Mouse (Mus musculus) heart, postnatal 0 days (tissue): ENCODE results near the gene Islr. TPM values are rescaled to one million over a fixed set of nuclear protein-coding genes. Genes with fewer than 3 reads are reported as not detected.

ENCODE experiments used
- ATAC-seq: fragments of 200-750 bp; cut with Nextera tagmentation; 2 replicates; pipeline ENCODE4 v1.8.0; 2017; ENCODE audit warnings: low read depth, moderate number of reproducible peaks, moderate library complexity; ENCODE audit not compliant: insufficient read depth
- DNase-seq: peaks from one replicate; pipeline ENCODE4 v3.0.0-alpha.2; 2016; ENCODE audit warnings: low spot score
- H3K27ac ChIP-seq: fragments of 300-500 bp; sonication (generic); 2 replicates; pipeline ENCODE4 v1.5.1; 2014; ENCODE audit warnings: low read depth, mild to moderate bottlenecking
- H3K27me3 ChIP-seq: fragments of 300-500 bp; sonication (generic); 2 replicates; pipeline ENCODE4 v1.6.1; 2014; ENCODE audit warnings: low read length, mixed read lengths; ENCODE audit not compliant: control insufficient read depth, insufficient read depth
- H3K36me3 ChIP-seq: fragments of 300-500 bp; sonication (generic); replicated peaks from 2 replicates; pipeline ENCODE4 v1.6.1; 2014; ENCODE audit warnings: low read length, mixed read lengths; ENCODE audit not compliant: control insufficient read depth, insufficient read depth
- H3K4me1 ChIP-seq: fragments of 300-500 bp; sonication (generic); 2 replicates; pipeline ENCODE4 v1.6.1; 2014; ENCODE audit warnings: antibody characterized with exemption; ENCODE audit not compliant: control insufficient read depth, insufficient read depth
- H3K4me2 ChIP-seq: fragments of 300-500 bp; sonication (generic); 2 replicates; pipeline ENCODE4 v1.6.1; 2014; ENCODE audit warnings: low read depth, mild to moderate bottlenecking, low read length, moderate library complexity
- H3K4me3 ChIP-seq: fragments of 300-500 bp; sonication (generic); 2 replicates; pipeline ENCODE4 v1.5.1; 2014; ENCODE audit warnings: low read depth, low read length
- H3K9ac ChIP-seq: fragments of 300-500 bp; sonication (generic); replicated peaks from 2 replicates; pipeline ENCODE4 v1.6.1; 2014; ENCODE audit warnings: low read depth, low read length, mixed read lengths
- H3K9me3 ChIP-seq: fragments of 300-500 bp; sonication (generic); replicated peaks from 2 replicates; pipeline ENCODE4 v1.6.1; 2016; ENCODE audit warnings: low read length; ENCODE audit not compliant: control insufficient read depth
- CTCF ChIP-seq: IDR thresholded peaks from 2 replicates; pipeline ENCODE4 v1.5.1; 2016; ENCODE audit warnings: antibody characterized with exemption, control low read depth, low read depth
- EP300 ChIP-seq: IDR thresholded peaks from 2 replicates; pipeline ENCODE4 v1.6.1; 2016; ENCODE audit warnings: antibody characterized with exemption, low read depth
- WGBS: fragments of 180-500 bp; shearing (Covaris S2); extraction: QIAGEN DNeasy Blood & Tissue Kit; methylation state at CpG from one replicate; pipeline ENCODE4 v1.1.7; 2014; 5-methylcytosine and 5-hydroxymethylcytosine counted together
- polyA plus RNA-seq: library from polyadenylated mRNA; unstranded; fragments of >200 nt; fragmentation: Nextera tagmentation; extraction: Ambion mirVana; gene quantifications from 2 replicates; pipeline ENCODE4 v1.2.1, GENCODE M21; 2015
- total RNA-seq: library from RNA; depleted of rRNA; stranded (reverse); fragments of >200 nt; gene quantifications from 2 replicates; pipeline ENCODE4 v1.2.3, GENCODE M21; 2014; ENCODE audit warnings: low replicate concordance

The Islr gene
- total and polyA plus RNA-seq, 2 experiments from 2014 or later: 14.4 to 39.9 TPM

DNA sequence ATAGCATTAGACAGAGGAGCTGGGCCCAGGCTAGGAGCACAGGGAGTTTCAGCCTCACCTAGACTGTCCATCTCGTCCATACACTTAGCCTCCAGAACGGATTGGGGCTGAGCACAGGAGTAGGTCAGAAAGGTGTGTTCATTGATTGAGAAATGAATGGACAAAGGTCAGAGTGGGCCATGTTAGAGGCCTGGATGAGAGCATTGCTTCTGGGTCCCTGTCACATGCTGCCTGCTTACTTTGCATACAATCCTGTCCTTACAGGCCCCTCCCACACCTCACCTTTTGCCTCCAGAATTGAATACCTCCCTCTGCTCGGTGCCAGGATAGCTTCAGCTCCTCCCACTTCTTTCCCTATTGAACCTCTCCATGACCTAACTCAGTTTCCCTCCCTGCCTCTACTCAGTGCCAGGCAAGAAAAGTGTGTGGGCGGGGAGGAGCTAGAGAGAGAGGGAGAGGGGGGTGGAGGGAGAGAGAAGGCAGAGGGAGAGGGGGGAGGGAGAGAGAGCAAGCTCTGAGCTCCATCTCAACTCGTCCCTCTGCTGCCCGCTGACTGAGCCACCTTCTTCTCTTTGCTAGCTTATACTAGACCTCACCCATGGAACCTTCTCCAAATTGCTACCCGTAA is 88.0 kb downstream of the Islr start:
- Histone ChIP-seq H3K4me2 (no peak overlapping the region), H3K9me3 (no peaks in the 10 kb centered on the region), H3K27me3 (peaks cover 43% of the 10 kb centered on the region), H3K36me3 (no peaks in the 10 kb centered on the region), H3K4me1 (no peaks in the 10 kb centered on the region; the same call in 1 of the 2 replicates), H3K4me3 (no peak overlapping the region), H3K27ac (no peak overlapping the region), H3K9ac (no peak overlapping the region)
- no peak for ATAC-seq
- 55% methylated on average over 7 of the region's 7 CpGs for WGBS
- TF ChIP-seq EP300: no peak
- no peak for TF ChIP-seq CTCF
- DNase-seq: no peak

DNA sequence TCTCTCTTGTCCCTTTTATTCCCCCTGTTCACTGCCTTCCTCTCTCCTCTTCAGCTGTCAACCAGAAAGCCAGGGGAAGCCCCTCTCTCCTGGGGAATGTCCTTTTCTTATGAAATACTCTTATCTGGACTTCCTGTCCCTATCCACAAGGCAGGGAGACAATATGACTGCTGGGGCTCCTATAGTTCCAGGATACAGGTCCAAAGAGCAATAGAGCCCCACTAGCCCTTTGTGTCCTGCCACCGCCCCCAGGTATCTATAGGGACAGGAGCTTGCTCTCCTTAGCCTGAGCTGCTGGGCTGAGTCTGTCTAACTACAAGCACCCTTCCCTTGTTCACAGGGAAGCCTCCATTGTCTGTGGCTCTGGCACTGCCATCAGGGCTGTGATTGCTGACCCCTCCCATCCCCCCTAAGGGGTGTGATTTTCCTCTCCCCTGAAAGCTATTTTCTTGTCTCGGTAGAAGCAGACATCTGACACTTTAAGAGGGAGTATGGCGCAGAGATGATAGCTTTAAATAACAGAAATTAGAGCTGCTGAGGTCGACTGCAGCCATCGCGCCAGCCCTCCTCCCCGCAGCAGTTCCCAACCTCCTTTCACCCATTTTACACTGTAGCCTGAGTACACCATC is 88.7 kb downstream of the Islr start:
- 36% methylated on average over 7 of the region's 7 CpGs for WGBS
- DNase-seq (no peak), ATAC-seq (no peak)
- Histone ChIP-seq H3K9ac (no peak overlapping the region), H3K27me3 (peaks cover 43% of the 10 kb centered on the region), H3K36me3 (no peaks in the 10 kb centered on the region), H3K4me1 (no peaks in the 10 kb centered on the region; the same call in 1 of the 2 replicates), H3K9me3 (no peaks in the 10 kb centered on the region), H3K4me3 (no peak overlapping the region), H3K4me2 (no peak overlapping the region), H3K27ac (no peak overlapping the region)
- TF ChIP-seq CTCF (no peak), EP300 (no peak)

DNA sequence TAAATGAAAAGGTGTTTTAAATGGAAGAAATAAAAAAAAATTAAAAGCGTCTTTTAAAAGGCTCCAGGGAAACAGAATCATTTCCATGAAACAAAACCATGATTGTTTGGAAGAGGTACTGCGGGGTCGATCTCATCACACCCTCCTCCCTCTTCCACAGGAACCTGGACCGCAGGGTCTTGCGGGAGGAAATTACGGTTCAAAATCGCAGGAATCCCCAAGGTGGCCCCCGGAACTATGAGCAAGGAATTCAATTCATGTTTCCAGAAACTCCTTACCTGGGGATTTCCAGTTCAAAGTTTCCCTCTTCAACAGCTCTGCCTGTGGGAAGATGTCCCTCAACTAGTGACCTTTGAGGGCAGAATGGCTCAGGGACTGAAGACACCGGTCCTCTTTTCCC is 90.1 kb downstream of the Islr start:
- DNase-seq (no peak), ATAC-seq (no peak)
- Histone ChIP-seq H3K27me3 (peaks cover 43% of the 10 kb centered on the region), H3K4me3 (peak overlapping the region; percentile 24), H3K9ac (no peak overlapping the region), H3K27ac (no peak overlapping the region), H3K36me3 (no peaks in the 10 kb centered on the region), H3K4me2 (peak overlapping the region; percentile 52; the same call in 1 of the 2 replicates), H3K4me1 (no peaks in the 10 kb centered on the region; the same call in 1 of the 2 replicates), H3K9me3 (no peaks in the 10 kb centered on the region)
- TF ChIP-seq CTCF (no peak), EP300 (no peak)
- WGBS: 29% methylated on average over 9 of the region's 9 CpGs

DNA sequence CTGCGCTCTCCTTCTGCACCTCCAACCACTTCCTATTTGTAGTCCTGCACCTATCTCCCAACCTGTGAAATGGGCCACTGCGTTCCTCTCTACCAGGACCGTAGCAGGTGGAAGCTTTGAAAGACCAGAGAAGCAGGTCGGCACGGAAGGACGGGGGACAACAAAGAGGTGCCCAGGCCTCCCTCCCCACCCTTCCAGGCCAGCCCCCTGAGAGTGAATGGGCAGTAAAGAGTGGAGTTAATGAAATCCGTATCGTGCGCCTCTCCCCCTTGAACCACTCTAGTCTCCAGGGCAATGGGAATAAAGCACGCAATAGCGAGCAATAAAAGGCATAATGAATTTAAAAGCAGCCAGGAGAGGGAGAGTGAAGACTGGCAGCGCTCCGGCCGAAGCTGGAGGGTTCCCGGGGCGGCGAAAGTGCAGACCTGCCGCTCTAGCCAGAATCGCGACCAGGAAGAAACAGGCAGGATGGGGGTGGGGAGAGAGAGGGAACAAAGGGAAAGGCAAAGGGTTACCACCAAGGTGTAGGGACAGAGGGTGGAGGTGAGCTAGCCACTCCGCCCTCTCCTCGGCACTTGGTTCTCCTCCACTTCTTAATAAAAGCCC is 90.7 kb downstream of the Islr start:
- WGBS: 14% methylated on average over 22 of the region's 22 CpGs
- Histone ChIP-seq H3K36me3 (no peaks in the 10 kb centered on the region), H3K4me3 (peak overlapping the region; percentile 24), H3K4me2 (peak overlapping the region; percentile 52), H3K27ac (no peak overlapping the region), H3K27me3 (peaks cover 43% of the 10 kb centered on the region), H3K4me1 (no peaks in the 10 kb centered on the region; the same call in 1 of the 2 replicates), H3K9ac (no peak overlapping the region), H3K9me3 (no peaks in the 10 kb centered on the region)
- ATAC-seq (no peak), DNase-seq (no peak)
- TF ChIP-seq EP300 (no peak), CTCF (no peak)

DNA sequence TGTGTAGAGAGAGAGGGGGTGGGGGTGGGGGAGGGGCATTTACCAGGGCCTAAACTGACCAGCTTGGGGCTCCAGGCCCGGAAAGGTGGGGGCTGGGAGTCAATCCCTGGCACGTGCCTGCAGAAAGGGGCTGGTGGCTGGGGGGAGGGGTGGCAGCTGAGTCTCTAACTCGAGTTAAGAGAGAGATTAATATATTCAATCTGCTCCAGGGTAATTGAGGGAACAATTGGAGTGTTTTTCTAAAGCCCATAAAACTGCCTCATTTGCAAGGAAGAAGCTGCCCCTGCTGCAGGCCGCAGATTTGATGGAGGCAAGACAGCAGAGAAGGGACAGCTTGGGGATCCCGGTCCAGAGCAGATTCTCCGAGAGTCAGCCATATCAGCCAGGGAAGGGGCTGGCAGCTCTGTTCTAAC is 91.2 kb downstream of the Islr start:
- Histone ChIP-seq H3K27ac (no peak overlapping the region), H3K36me3 (no peaks in the 10 kb centered on the region), H3K4me2 (peak overlapping the region; percentile 52; the same call in 1 of the 2 replicates), H3K9me3 (no peaks in the 10 kb centered on the region), H3K27me3 (peaks cover 38% of the 10 kb centered on the region), H3K4me3 (no peak overlapping the region), H3K4me1 (no peaks in the 10 kb centered on the region; the same call in 1 of the 2 replicates), H3K9ac (no peak overlapping the region)
- TF ChIP-seq EP300 (no peak), CTCF (no peak)
- no peak for DNase-seq
- WGBS: 15% methylated on average over 6 of the region's 6 CpGs
- ATAC-seq: no peak
